Mouse (Mus musculus) limb, embryonic 11.5 days (tissue): ENCODE data around the gene Sav1. TPM values are rescaled to one million over a fixed set of nuclear protein-coding genes. Genes with fewer than 3 reads are reported as not detected.

Source experiments
- ATAC-seq: fragments of 200-750 bp; cut with Nextera tagmentation; 2 replicates; pipeline ENCODE4 v1.8.0; 2017; ENCODE audit warnings: low read depth; ENCODE audit not compliant: insufficient number of reproducible peaks, low FRiP score, low TSS enrichment
- DNase-seq: peaks from one replicate; pipeline ENCODE4 v3.0.0-alpha.2; 2015; ENCODE audit warnings: low spot score
- H3K27ac ChIP-seq: fragments of 300-500 bp; sonication (generic); replicated peaks from 2 replicates; pipeline ENCODE4 v1.5.1; 2014; ENCODE audit warnings: low read depth, mild to moderate bottlenecking, low read length
- H3K27me3 ChIP-seq: fragments of 300-500 bp; sonication (generic); 2 replicates; pipeline ENCODE4 v1.6.1; 2014; ENCODE audit warnings: mild to moderate bottlenecking, low read length, mixed read lengths; ENCODE audit not compliant: control insufficient read depth, insufficient read depth
- H3K36me3 ChIP-seq: fragments of 300-500 bp; sonication (generic); 2 replicates; pipeline ENCODE4 v1.6.1; 2014; ENCODE audit warnings: mild to moderate bottlenecking, low read length, moderate library complexity, mixed read lengths; ENCODE audit not compliant: control insufficient read depth, insufficient read depth
- H3K4me1 ChIP-seq: fragments of 300-500 bp; sonication (generic); 2 replicates; pipeline ENCODE4 v1.6.1; 2014; ENCODE audit warnings: low read length, mixed read lengths; ENCODE audit not compliant: control insufficient read depth, insufficient read depth
- H3K4me2 ChIP-seq: fragments of 300-500 bp; sonication (generic); 2 replicates; pipeline ENCODE4 v1.6.1; 2014; ENCODE audit warnings: low read depth, mild to moderate bottlenecking, moderate library complexity; ENCODE audit not compliant: severe bottlenecking
- H3K4me3 ChIP-seq: fragments of 300-500 bp; sonication (generic); 2 replicates; pipeline ENCODE4 v1.5.1; 2014; ENCODE audit warnings: low read depth, low read length
- H3K9ac ChIP-seq: fragments of 300-500 bp; sonication (generic); 2 replicates; pipeline ENCODE4 v1.6.1; 2014; ENCODE audit warnings: mild to moderate bottlenecking, low read length
- H3K9me3 ChIP-seq: fragments of 300-500 bp; sonication (generic); 2 replicates; pipeline ENCODE4 v1.6.1; 2016; ENCODE audit warnings: low read length; ENCODE audit not compliant: control insufficient read depth
- WGBS: fragments of 180-500 bp; shearing (Covaris S2); extraction: QIAGEN DNeasy Blood & Tissue Kit; methylation state at CpG from one replicate; pipeline ENCODE4 v1.1.7; 2014; 5-methylcytosine and 5-hydroxymethylcytosine counted together
- polyA plus RNA-seq: library from polyadenylated mRNA; unstranded; fragments of >200 nt; fragmentation: Nextera tagmentation; extraction: Ambion mirVana; gene quantifications from 2 replicates; pipeline ENCODE4 v1.2.1, GENCODE M21; 2014

The Sav1 gene
- polyA plus RNA-seq, 1 experiment from 2014 or later: 12.7 TPM

DNA sequence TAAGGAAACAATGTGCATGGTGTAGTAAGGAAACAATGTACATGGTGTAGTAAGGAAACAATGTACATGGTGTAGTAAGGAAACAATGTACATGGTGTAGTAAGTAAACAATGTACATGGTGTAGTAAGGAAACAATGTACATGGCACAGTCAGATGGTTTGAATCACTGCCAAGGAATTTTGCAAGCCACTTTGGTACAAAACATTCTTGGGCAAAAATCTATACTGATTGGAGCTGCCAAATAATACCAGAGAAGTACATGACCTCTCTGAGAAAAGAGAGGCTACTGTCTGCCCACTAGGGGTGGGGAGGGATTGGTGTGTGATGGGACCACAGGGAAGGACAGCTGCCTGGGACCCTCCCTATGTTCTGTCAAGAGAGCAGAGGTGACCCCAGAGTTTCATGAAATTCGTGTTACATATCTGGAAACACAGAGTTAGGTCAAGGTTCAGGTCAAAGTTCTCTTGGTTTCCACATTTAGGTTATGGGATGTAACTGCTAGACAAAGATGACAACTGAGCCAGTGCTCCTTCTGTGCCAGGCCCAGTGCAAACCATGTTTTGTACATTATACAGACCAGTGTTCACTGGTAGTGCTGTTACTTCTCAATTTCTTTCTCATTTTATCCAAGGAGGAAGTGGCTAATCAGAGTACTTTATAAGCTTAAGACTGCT is 45.0 kb downstream of the Sav1 start:
- DNase-seq (no peak), ATAC-seq (no peak)
- H3K4me3 ChIP-seq: no peak overlapping the region
- H3K9ac ChIP-seq: no peak overlapping the region
- H3K4me1 ChIP-seq: no peaks in the 10 kb centered on the region
- H3K4me2 ChIP-seq: no peak overlapping the region
- no peaks in the 10 kb centered on the region; the same call in 1 of the 2 replicates for H3K9me3 ChIP-seq
- H3K27ac ChIP-seq: no peak overlapping the region
- H3K36me3 ChIP-seq: no peaks in the 10 kb centered on the region
- WGBS: 71% methylated on average over 1 of the region's 1 CpGs
- H3K27me3 ChIP-seq: no peaks in the 10 kb centered on the region

DNA sequence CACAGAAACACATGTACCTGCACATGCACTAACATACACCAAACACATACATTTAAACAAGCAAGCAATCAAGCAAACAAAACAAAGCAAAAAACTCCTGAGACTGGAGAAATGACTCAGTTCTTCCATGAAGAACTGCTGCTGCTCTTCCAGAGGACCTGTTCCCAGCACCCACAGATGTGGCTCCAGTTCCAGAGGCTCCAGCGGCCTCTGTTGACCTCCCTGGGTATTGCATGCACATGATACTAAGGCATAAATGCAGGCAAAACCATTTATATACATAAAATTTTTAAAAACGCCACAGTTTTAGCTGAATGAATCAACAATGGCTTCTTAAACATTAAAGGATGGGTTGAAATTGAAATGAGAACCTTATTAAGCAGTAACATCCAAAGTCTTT is 47.5 kb downstream of the Sav1 start:
- WGBS: 60% methylated on average over 2 of the region's 2 CpGs

DNA sequence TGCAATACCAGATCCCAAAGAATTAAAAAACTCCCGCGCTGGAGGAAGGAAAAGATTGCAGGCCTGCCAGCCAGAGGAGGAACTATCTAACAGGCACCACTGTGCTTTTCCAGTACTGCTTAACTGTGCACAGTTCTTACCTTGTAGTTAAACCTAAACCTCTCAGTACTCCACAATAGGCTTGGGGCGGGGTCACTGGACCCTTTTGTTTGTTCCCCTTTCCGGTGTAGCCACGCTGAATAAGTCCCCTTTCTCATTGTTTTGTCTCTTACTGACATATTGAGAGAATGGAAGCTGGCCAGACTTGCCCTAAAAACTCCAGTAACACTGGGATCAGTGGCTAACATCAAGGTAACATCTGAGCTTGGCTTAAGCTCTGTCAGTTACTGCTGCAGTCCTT is 49.1 kb downstream of the Sav1 start:
- no peaks in the 10 kb centered on the region; the same call in 1 of the 2 replicates for H3K9me3 ChIP-seq
- H3K9ac ChIP-seq: no peak overlapping the region
- H3K4me2 ChIP-seq: no peak overlapping the region
- DNase-seq: no peak
- no peaks in the 10 kb centered on the region for H3K36me3 ChIP-seq
- WGBS: 89% methylated on average over 5 of the region's 5 CpGs
- ATAC-seq: no peak
- no peak overlapping the region for H3K4me3 ChIP-seq
- H3K27me3 ChIP-seq: no peaks in the 10 kb centered on the region
- H3K4me1 ChIP-seq: no peaks in the 10 kb centered on the region
- no peak overlapping the region for H3K27ac ChIP-seq

More for the DNA sequence above, 47.5 kb downstream of the Sav1 start:
- H3K4me3 ChIP-seq: no peak overlapping the region
- H3K4me1 ChIP-seq: no peaks in the 10 kb centered on the region
- H3K27ac ChIP-seq: no peak overlapping the region
- no peak for DNase-seq
- no peak for ATAC-seq
- no peak overlapping the region for H3K4me2 ChIP-seq
- no peaks in the 10 kb centered on the region; the same call in 1 of the 2 replicates for H3K9me3 ChIP-seq
- no peak overlapping the region for H3K9ac ChIP-seq
- H3K36me3 ChIP-seq: no peaks in the 10 kb centered on the region
- H3K27me3 ChIP-seq: no peaks in the 10 kb centered on the region

DNA sequence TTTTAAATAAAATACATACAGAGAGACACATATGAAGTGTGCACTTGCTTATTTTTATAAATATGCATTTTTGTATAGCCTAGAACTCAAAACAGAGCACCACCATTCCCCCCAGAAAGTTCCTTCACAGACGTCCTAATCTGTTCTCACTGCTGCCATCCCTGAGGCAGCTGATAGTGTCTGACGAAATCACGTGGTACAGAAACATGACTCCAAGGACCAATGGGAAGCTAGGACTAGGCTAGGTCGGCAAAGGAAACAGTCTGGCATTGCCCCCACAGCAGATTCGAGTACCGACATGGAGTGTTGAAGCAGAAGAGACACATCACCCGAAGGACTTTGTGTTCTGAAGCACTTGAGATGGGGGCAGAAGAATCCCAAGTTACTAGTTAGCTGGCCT is 60.1 kb downstream of the Sav1 start:
- Histone ChIP-seq H3K36me3 (no peaks in the 10 kb centered on the region), H3K4me2 (no peak overlapping the region), H3K4me1 (no peaks in the 10 kb centered on the region), H3K9me3 (no peaks in the 10 kb centered on the region), H3K27me3 (no peaks in the 10 kb centered on the region), H3K4me3 (no peak overlapping the region), H3K9ac (no peak overlapping the region), H3K27ac (no peak overlapping the region)
- DNase-seq: no peak
- no peak for ATAC-seq
- 57% methylated on average over 7 of the region's 7 CpGs for WGBS

DNA sequence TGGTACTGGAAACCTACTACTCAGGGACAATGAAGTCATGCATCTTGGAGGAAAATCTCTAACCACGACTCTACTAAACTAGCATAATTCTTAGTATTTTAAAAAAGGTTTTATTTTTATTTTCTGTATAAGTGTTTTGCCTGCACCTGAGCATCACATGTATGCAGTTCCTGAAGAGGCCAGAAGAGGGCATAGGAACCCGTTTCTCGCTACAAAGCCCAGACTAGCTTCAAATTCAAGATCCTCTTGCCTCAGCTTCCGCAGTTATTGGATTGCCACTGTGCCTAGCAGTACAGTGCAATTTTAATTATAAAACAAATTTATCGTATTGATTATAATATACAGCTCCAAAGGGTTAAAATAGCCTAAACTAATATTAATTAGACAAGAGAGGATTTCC is 62.8 kb downstream of the Sav1 start:
- no peak overlapping the region for H3K4me2 ChIP-seq
- H3K9ac ChIP-seq: no peak overlapping the region
- no peak overlapping the region for H3K4me3 ChIP-seq
- no peaks in the 10 kb centered on the region for H3K9me3 ChIP-seq
- no peaks in the 10 kb centered on the region for H3K36me3 ChIP-seq
- peak; percentile 71 for DNase-seq
- ATAC-seq: no peak
- no peaks in the 10 kb centered on the region for H3K27me3 ChIP-seq
- WGBS: 16% methylated on average over 5 of the region's 5 CpGs
- no peaks in the 10 kb centered on the region for H3K4me1 ChIP-seq
- H3K27ac ChIP-seq: no peak overlapping the region

DNA sequence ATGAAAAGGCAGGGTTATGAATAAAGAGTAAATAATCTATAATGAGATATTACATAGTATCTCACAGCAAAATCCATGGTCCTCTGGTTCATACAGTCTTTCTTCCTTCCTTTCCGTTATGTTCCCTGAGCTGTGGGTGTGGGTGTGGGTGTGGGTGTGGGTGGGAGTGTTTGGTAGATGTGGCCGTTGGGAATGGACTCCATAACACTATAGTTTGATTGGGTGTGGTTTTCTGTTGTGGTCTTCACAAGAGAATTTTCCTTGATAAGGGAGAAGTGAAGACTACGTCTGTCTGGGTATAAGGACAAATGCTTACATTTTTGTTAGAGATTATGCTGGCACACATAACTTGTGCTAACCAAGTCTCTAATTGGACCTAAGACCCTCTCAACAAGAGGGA is 63.2 kb downstream of the Sav1 start:
- no peak overlapping the region for H3K27ac ChIP-seq
- H3K9me3 ChIP-seq: no peaks in the 10 kb centered on the region
- H3K4me2 ChIP-seq: no peak overlapping the region
- no peak overlapping the region for H3K4me3 ChIP-seq
- WGBS: 62% methylated on average over 3 of the region's 3 CpGs
- H3K27me3 ChIP-seq: no peaks in the 10 kb centered on the region
- H3K4me1 ChIP-seq: no peaks in the 10 kb centered on the region
- no peak overlapping the region for H3K9ac ChIP-seq
- ATAC-seq (no peak), DNase-seq (no peak)
- no peaks in the 10 kb centered on the region for H3K36me3 ChIP-seq

DNA sequence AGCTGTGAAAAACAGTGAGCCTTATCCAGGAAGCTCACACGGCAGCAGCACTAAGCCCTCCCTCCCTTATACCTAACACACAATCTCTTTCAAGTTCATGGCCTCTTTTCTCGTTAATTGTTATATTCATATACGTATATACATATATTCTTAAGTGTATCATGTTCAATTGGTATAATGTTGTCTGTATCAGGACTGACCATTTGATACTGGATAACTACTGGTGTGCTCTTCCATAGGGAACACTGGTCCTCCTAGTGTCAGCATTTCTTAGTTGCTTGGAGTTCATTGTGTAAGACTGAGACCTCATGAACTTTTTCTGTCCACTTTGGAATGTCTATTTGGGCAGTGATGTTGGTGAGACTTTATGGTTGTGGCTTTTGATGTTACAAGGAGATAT is 63.7 kb downstream of the Sav1 start:
- 87% methylated on average over 3 of the region's 3 CpGs for WGBS
- no peaks in the 10 kb centered on the region for H3K36me3 ChIP-seq
- DNase-seq (no peak), ATAC-seq (no peak)
- H3K27me3 ChIP-seq: no peaks in the 10 kb centered on the region
- H3K9me3 ChIP-seq: no peaks in the 10 kb centered on the region
- no peak overlapping the region for H3K4me3 ChIP-seq
- no peaks in the 10 kb centered on the region for H3K4me1 ChIP-seq
- H3K27ac ChIP-seq: no peak overlapping the region
- no peak overlapping the region for H3K9ac ChIP-seq
- no peak overlapping the region for H3K4me2 ChIP-seq

DNA sequence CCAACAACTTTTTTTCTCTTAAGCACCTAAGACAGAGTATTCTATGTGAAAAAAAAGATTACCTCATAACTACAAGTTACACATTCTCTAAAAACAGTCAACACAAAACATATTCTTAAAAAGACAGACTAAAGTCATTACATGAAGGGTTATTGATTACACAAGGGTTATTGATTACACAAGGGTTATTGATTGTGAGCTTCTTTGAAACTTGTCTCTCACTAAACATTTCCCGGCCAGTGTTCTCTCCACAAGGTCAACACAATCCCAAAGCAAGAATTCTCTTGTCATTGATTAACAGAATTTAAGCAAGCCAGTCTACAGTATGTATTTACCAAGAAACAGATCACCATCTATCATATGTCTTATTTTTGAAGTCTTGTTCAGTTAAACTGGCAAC is 64.7 kb downstream of the Sav1 start:
- Histone ChIP-seq H3K9me3 (no peaks in the 10 kb centered on the region), H3K27me3 (no peaks in the 10 kb centered on the region), H3K36me3 (no peaks in the 10 kb centered on the region), H3K4me2 (no peak overlapping the region), H3K4me3 (no peak overlapping the region), H3K9ac (no peak overlapping the region), H3K4me1 (no peaks in the 10 kb centered on the region), H3K27ac (no peak overlapping the region)
- DNase-seq (no peak), ATAC-seq (no peak)
- WGBS: 78% methylated on average over 1 of the region's 1 CpGs

DNA sequence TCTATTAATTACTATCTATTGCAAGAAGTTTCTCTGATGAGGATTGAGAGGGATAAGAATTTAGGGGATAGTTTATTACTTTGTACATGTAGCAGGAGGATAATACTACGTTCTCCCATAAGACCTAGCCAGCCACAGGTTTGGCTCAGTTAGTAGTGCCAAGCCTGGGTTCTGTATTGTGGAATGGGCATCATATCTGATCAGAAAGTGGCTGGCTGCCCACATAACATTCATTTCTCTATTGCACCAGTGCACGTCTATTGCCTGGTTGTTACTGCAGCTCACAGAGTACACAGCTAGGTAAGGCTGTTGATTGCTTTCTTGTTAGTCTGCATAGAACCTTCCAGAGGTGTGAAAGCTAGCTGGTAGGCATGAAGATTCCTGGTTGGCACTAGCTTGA is 68.9 kb downstream of the Sav1 start:
- Histone ChIP-seq H3K4me1 (no peaks in the 10 kb centered on the region), H3K9me3 (no peaks in the 10 kb centered on the region), H3K36me3 (no peaks in the 10 kb centered on the region), H3K4me3 (no peak overlapping the region), H3K27ac (no peak overlapping the region), H3K27me3 (no peaks in the 10 kb centered on the region), H3K9ac (no peak overlapping the region), H3K4me2 (no peak overlapping the region)
- ATAC-seq (no peak), DNase-seq (no peak)
- 89% methylated on average over 2 of the region's 2 CpGs for WGBS
